Mouse (Mus musculus): Measurements from ENCODE around the gene Vegfd.

Vegfd gene

DNA sequence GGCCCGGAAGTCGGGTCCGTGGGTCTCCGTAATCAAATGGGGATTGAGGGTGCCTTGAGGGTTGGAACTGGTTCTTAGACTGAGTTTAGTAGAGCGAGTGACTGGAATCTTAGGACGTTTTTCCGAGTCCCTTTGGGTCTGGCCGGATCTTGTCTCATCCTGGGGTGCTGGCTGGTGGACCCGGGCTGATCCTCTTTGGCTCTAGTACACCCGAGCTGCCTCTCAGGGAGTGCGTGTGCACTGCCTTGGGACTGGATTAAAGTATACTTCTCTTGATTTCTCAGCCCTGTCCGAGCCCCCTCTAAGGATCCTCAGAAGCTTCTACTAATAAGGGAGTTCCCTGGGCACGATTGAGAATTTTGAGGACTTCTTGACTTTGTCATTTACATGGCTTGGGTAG lies 46.8 kb downstream of the Vegfd start:
- DNase-seq (ENCODE audit: low spot score in 2 of 2) = peak in 1 of 2 experiments; percentile 1

DNA sequence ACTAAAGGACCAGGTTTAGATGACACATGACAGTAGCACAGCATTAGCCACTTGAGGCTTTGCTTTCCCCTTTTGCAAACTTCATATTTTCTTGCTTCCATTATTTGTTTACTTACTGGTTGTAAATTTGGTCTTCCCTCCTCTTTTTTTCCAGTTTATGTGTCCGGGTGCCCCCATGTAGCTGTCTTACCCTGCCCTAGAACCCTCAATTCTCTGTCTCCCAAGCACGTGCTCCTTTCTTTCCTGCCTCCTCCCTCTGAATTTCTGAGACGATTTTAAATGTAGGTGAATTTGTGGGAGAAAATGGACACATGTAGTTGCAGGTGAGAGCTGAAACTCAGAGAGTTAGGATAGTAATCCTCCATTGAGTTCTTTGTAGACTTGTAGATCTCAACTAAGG lies 47.3 kb downstream of the Vegfd start:
- no peak for DNase-seq (ENCODE audit: low spot score in 2 of 2)

DNA sequence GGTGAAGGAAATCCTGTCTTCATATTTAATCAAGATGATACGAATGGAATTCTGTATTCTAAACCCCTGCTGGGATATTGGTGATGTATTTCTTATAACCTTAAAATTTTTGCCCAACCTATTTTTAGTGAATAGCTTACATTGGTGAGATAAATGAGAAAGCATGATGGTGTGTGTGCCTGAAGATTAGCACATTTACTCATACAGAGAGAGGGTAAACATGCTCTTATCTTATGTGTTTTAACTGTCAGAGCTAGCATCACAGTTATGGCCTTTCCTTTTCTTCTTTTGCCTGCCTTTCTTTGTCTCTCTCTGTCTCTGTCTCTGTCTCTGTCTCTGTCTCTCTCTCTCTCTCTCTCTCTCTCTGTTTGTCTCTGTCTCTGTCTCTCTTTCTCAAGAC lies 51.6 kb downstream of the Vegfd start:
- DNase-seq (ENCODE audit: low spot score in 2 of 2) = no peak

DNA sequence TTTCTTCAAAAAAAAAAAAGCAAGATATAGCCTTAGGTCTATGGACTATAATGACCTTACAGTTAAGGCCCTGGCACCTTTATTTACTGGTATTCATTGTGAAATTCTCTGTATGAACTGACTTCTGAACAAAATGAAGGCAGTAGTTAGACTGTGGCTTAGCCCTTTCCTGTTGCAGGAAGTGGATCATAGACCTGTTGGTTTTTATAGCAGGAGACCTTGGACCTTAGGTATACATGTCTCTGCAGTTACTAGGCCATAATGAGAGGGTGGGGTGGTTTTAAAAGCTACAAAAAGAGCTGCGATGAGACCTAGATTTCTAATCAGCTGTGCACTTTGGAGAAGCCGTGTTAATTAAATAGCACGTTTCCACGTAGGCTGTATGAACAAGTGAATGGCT lies 54.1 kb downstream of the Vegfd start:
- no peak for DNase-seq (ENCODE audit: low spot score in 2 of 2)

DNA sequence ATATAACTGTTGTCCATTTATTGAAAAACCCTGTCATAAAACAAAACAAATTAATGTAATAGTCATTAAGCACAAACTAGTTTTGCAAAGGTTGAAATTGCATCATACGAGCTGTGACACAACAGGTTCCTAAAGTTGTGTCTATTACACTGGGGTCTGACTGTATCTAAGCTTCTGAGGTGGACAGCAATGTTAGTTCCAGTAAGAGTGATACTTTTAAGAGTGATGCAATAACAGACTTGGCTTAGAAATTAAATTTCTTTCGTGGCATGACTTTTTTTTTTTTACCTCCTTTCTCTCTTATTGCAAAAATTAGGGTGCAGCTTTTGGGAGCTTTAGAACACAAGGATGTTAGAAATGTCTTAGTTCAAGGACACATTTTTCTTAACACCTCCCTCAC lies 55.0 kb downstream of the Vegfd start:
- DNase-seq (ENCODE audit: low spot score in 2 of 2) = no peak

DNA sequence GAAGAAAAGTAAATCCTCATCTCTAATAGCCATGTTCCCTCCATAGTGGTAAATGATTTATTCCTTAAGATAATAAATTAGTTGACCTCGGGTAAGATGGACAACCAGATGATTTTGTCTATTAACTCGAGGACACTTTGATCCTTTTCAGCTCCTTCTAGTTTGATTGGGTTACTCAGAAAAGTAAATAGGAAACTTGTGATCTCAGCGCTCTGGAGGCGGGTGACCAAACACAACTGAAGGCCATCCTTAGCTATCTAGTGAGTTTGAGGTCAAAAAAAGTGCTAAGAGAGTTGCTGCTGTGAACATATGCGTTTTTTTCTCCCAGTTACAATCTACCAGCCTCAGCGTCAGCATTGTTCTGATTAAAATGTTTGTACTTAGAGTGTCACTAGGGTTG lies 57.4 kb downstream of the Vegfd start:
- DNase-seq (ENCODE audit: low spot score in 2 of 2) = no peak

DNA sequence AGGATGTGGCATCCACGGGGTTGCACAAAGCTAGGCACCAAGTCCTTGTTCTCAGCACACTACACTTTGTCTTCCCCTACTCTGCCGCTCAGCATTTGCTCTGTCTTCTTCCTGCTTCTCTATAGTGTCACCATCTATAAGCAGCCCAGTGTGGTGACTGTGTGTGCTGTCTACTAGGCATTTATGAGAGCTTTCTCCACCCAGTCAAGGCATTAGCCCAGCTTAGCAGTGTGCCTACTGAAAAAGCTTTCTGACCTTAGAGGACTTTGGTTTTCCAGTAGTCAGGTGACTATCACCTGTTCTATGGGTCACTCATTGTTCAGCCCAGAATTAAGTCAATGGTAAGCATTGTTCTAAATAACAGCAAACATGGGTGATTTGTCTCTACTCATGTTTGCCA lies 58.0 kb downstream of the Vegfd start:
- no peak for DNase-seq (ENCODE audit: low spot score in 2 of 2)

DNA sequence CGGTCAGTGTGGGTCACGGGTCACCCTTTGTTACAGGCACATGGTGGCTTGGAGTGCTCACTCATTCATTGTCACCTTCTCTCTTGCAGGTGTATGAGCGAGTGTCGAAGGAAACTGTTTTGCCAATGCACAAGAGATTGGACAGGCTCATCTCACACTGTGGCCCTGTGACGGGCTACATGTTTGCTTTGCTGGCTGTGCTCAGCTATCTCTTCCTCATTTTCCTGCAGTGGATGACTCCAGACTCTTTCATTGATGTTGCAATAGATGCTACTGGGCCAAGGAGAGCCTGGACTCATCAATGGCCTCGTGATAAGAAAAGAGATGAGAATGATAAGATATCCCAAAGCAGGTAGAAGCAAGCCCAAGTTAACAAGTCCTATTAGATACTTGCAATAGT lies 58.4 kb downstream of the Vegfd start:
- no peak for DNase-seq (ENCODE audit: low spot score in 2 of 2)

DNA sequence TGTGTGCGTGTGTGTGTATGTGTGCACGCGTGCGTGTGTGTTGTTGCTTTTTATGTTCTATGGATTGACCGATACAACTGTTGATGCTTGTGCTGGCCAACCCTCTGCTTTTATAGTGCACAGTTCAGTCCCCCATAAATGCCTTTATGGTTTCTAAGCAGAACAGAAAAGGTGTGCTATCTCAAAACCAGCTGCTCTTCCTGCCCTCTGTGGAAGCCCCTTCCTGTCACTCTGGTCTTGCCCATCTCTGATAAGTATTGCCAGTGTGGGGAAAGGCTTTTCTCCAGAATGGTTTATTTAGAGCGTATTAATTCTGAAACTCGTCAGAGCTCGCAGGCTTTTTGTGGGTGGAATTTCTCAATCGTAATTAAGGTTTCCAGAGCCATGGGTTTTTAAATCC lies 59.5 kb downstream of the Vegfd start:
- DNase-seq (ENCODE audit: low spot score in 2 of 2) = no peak

DNA sequence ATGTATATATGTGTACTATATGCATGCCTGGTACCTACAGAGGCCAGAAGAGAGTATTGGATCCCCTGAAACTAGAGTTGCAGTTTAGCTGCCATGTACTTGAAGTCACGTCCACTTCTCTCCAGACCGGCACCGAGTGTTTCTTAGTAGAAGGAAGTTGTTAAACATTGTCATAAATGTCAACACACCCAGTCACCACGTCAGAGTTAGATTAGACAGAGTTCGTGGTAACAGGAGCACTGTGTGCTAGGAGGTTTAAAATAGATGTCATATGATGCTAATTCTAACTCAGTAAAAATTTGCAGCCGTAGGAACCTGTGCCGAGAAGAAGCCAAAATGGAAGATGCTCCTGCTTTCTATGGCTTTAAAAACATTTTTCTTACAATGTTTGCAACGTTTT lies 63.5 kb downstream of the Vegfd start, which contains the start of gene Asb11:
Asb11 (plus strand) TSS at position 286 of the 400 bp plus-strand sequence.
- DNase-seq (ENCODE audit: low spot score in 2 of 2) = peak in 1 of 2 experiments; percentile 1

DNA sequence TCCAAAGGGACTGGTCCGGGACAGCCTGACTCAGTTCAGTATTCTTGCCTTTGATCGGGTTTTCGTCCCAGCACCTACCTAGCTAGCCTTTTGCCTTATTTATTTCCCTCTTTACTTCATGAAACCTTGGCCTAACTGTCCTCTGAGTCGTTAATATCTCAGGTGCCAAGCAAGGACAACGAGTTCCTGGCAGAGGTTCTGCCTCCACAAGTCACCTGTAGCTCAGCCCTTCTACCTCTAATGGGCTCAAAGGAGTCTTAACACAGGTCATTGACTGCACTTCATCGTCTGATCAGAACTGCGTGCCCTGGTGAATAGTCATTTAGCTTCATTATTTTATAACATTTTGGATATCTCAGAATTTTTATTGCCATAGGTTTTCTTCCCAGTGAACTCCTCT lies 66.3 kb downstream of the Vegfd start:
- no peak for DNase-seq (ENCODE audit: low spot score in 2 of 2)

DNA sequence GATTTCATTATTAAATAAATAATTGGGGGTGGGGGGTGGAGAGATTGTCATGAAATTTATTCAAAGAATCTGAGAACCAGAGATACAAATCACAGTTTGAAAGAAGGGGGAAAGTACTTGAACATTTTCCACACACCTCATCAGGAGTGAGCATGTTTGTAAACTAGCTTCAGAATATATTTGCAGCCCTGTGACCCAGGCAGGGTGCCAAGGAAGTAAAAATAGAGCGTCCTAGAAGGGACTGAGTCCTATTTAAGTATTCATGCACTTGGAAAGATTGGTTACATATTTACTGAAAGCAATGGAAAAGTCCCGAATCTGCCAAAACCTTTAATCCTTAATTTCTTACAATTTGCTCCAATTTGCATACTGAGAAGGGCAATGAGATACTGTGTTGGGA lies 67.0 kb downstream of the Vegfd start:
- DNase-seq (ENCODE audit: low spot score in 2 of 2) = peak; percentile 9 to 74

DNA sequence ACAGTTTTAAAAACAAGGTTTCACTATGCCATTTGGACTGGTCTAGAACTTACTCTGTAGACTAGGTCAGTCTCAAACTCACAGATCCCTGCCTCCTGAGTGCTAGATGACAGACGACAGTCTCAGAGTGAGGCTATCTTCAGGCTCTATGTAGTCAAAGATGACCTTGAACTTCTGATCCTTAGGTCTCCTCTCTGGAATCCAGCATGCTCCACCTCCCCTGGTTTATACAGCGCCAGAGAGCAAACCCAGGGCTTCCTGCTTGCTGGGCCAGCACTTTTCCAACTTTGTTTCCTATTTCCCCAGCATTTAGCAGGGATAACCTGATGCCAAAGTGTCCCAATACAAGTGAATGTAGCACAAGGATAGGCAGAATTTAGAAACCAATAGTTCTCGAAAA lies 67.5 kb downstream of the Vegfd start:
- no peak for DNase-seq (ENCODE audit: low spot score in 2 of 2)

DNA sequence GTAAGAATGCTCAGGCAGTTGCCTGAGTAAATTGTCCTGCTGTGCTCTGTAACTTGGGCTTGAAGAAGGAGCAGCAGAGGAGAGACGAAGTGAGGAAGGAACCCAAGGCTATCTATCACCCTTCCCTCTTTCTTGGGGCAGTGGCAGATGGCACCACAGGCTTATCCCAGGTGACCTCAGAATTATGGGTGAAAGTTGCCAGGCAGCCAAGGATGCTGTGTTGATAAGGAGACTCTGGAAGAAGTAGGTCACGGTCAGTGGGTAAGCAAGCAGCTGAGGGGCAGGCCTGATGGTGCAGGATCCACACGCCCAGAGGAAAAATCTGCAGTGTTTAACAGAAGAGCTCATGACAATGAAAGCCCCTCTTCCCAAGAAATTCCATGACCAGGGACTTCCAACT lies 68.1 kb downstream of the Vegfd start:
- no peak for DNase-seq (ENCODE audit: low spot score in 2 of 2)

DNA sequence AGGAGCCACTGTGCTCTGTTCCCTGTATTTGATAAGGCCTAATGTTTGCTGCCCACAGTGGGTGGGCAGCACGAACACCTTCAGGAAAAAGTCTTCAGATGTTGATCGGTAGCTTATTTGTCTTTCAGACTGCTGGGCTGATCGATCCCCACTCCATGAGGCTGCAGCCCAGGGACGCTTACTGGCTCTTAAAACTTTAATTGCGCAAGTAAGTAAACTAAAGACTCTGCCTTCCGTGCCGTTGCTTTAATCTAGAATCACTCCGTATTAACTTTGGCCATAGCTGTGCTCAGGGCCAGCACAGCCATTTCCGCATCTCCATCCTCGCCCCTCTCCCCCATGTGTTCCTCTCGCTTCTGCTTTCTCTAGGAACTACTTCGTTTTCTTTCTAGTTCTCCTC lies 72.4 kb downstream of the Vegfd start:
- DNase-seq (ENCODE audit: low spot score in 2 of 2) = no peak

DNA sequence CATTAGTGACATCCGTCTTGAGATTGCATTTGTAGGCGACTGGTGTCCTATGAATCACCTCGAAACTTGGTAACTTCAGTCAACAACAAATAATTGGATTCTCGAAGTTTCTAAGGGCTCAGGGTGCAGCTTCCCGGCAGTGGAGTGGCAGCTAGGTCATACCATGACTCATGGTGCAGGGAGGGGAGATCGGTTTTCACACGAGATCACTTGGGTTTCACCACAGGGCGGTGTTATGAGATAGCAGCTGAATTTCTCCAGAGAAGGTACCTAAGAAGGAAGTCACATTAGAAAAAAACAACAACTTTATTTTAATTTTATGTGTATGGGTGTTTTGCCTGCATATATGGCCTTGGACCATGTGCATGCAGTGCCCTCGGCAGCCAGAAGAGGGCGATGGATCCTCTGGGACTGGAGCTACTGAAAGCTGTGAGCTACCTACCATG lies 73.0 kb downstream of the Vegfd start:
- DNase-seq (ENCODE audit: low spot score in 2 of 2) = no peak

DNA sequence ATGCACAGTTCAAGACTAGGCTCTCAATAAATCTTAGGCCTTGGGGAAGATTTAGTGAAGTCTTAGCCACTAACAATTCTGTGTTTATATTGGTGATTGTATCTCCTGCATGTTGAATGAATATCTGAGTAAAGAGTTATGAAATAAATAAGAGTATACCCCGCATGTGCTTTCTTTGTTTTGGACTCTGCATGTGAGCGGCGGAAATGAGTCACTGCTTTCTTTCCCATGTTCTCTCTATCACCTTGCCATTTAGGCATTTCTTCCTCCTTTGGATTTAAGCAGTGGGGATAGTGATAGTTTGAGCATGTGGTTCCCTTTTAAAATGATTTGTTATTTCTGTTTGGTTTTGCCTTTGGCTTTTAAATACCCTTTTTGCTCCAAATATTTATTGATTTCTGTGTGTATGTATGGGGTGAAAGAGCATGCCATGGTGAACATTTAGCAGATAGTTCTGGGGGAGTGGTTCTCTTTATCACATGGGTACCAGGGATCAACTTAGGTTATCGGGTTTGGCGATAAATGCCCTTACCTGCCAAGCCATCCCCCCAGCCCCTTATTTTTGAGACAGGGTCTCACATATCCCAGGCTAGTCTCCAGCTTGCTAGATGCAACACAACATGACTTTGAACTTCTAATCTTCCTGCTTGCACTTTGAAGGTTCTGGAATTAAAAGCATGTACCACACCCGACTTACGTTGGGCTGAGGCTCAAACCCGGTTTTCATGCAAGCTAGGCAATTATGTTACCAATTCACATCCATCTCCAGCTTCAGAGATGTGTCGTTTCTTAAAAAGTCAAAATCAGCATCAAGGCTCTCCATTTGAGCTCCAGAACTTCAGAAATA lies 73.9 kb downstream of the Vegfd start:
- no peak for DNase-seq (ENCODE audit: low spot score in 2 of 2)

DNA sequence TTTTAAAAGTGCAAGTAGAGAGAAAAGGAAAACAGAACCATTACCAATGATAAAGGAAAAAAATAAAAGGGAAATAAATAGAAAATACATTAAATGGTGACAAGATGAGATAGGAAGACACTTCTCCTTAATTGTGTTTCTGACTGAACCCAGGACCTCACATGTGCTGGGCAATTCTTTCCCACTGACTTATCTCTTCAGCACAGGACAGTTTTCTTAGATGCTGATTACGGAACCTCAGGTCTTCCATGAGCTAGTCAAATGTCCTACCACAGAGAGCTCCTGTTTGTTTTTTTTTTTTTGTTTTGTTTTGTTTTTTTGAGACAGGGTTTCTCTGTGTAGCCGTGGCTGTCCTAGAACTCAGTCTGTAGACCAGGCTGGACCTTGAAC lies 74.5 kb downstream of the Vegfd start:
- DNase-seq (ENCODE audit: low spot score in 2 of 2) = no peak

DNA sequence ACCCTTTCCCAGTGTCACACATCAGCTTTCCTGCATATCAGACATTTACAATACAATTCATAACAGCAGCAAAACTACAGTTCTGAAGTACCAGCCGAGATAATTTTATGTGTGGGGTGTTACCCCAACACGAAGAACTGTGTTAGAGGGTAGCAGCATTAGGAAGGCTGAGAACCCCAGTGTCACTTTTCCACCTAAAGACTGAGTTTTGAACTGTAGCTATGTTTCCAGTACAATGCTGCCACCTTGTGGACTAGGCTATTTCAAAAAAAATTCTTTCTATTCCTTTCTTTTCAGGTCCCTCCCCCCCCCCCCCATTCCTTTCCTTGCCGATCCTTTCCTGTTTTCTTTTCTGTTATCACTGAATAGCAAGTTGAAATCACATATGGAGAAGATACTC lies 76.0 kb downstream of the Vegfd start:
- peak; percentile 16 for DNase-seq (ENCODE audit: low spot score in 2 of 2)
